Mouse (Mus musculus): ENCODE measurements around the gene Bach2.

GRCm38 (mm10) chr4:32570939-32571317, 332.3 kb downstream of the Bach2 start:
- no peak for TF ChIP-seq CTCF (IDR thresholded peaks at IDR 0.05; ENCODE audit: low read depth)
- no peak for TF ChIP-seq EP300 (IDR thresholded peaks at IDR 0.05; ENCODE audit: low read depth)

Measured in heart, postnatal 0 days (tissue).